Mouse (Mus musculus): ENCODE data around the gene Mcub.

GRCm38 (mm10) chr3:129877327-129877726, 92.7 kb downstream of the Mcub start:
- TF ChIP-seq GABPA (IDR thresholded peaks at IDR 0.05; ENCODE audit: insufficient replicate concordance, low read depth, low read length) (no peak), MAFK (IDR thresholded peaks at IDR 0.05; ENCODE audit: insufficient replicate concordance, low read length) (no peak), CTCF (conservative IDR thresholded peaks at IDR 0.05 in 1 of 2, IDR thresholded peaks at IDR 0.05 in 1 of 2; ENCODE audit: low read depth in 2 of 2, low read length in 2 of 2) (no peak), MXI1 (IDR thresholded peaks at IDR 0.05; ENCODE audit: low read depth, low read length) (no peak), ZNF384 (IDR thresholded peaks at IDR 0.05; ENCODE audit: low read depth, low read length) (no peak), USF1 (IDR thresholded peaks at IDR 0.05; ENCODE audit: low read depth, low read length) (no peak), POLR2A (IDR thresholded peaks at IDR 0.05; ENCODE audit: low read depth, low read length) (no peak), MEF2A (IDR thresholded peaks at IDR 0.05; ENCODE audit: borderline replicate concordance, low read depth, low read length) (no peak), ZC3H11A (IDR thresholded peaks at IDR 0.05; ENCODE audit: low read depth, low read length) (no peak), ZKSCAN1 (IDR thresholded peaks at IDR 0.05; ENCODE audit: borderline replicate concordance, low read depth, low read length) (no peak)
